ENCODE assay signal across 20 mouse cellular contexts in genomic region chr2:44561789-44562188, GRCm38 (mm10).
A peak's percentile ranks its signal among the peaks of the same experiment; 100 is the strongest.
DNase-seq lines count a peak whose midpoint lies in the region; TF ChIP-seq lines count a peak whose summit lies in the region.
"Had no signal": no experiment of that assay in that cellular context is flagged by ENCODE, and none has a peak within 500 bp of the region (broad histone marks: within the 10 kb centered on the region; RNA-seq: fewer than 3 reads in every experiment).

No protein-coding gene starts in this region.

- no peak for TF ChIP-seq POLR2A in heart, adult 2 months (IDR thresholded peaks at IDR 0.05; ENCODE audit: insufficient read depth, low read depth, low read length)

- no peak overlapping the region for H3K9ac ChIP-seq in heart, adult 2 months (ENCODE audit: low read depth, low read length)

- TF ChIP-seq EP300 in heart, adult 2 months (IDR thresholded peaks at IDR 0.05; ENCODE audit: insufficient read depth, low read depth, low read length), result no peak

- H3K79me2 ChIP-seq in heart, adult 2 months (replicated peaks; ENCODE audit: control insufficient read depth, insufficient read depth, low read length), result no peaks in the 10 kb centered on the region

- intact Hi-C loops in heart, adult 2 months (cut with DNase I), result loop anchor here (10.0 kb wide), 1 partner anchor 553 kb away; the partner anchor contains the start of gene Zeb2
- intact Hi-C loops in left cerebral cortex, adult 2 months (cut with DNase I), result loop anchor here (10.0 kb wide), 1 partner anchor 777 kb away; no protein-coding TSS in a partner anchor
- intact Hi-C loops in left cerebral cortex, postnatal 36 days (cut with DNase I), result no loop called here

- no peaks in the 10 kb centered on the region for H3K4me1 ChIP-seq in heart, adult 2 months (ENCODE audit: control insufficient read depth, insufficient read depth, low read length)

- no peak overlapping the region for H3K27ac ChIP-seq in heart, adult 2 months
- H3K27ac ChIP-seq in layer of hippocampus, adult 2 months, result 0 out of 2 replicates have a peak overlapping the region, but pooled peaks have one; percentile 14
- 0 out of 2 replicates have a peak overlapping the region, but pooled peaks have one; percentile 13 for H3K27ac ChIP-seq in left cerebral cortex, adult 2 months

- peak; percentile 65 for DNase-seq in heart, adult 11 months
- no peak for DNase-seq in heart, adult 2 months
- no peak for DNase-seq in layer of hippocampus, adult 2 months (ENCODE audit: low spot score in 2 of 2)
- no peak for DNase-seq in layer of hippocampus, postnatal 14 days (ENCODE audit: low spot score in 2 of 2)
- no peak for DNase-seq in left cerebral cortex, adult 2 months (ENCODE audit: extremely low spot score in 1 of 2, low spot score in 2 of 2)
- no peak for DNase-seq in left cerebral cortex, postnatal 36 days (ENCODE audit: low spot score in 2 of 2)
- DNase-seq in right cerebral cortex, postnatal 10 days (ENCODE audit: low spot score in 2 of 2), result peak; percentile 40 to 63
- no peak for DNase-seq in right cerebral cortex, adult 18-20 months
- DNase-seq: adrenal gland, adult 2 months; adrenal gland, adult 8-10 months; adrenal gland, postnatal 10 days; adrenal gland, postnatal 14 days; adrenal gland, postnatal 25 days; adrenal gland, postnatal 36 days; B cell, adult 2 months; cerebellum, adult 11 months; cerebellum, adult 11-12 months had no signal

- no peaks in the 10 kb centered on the region for H3K36me3 ChIP-seq in heart, adult 2 months (ENCODE audit: control insufficient read depth, insufficient read depth, low read length)
- H3K36me3 ChIP-seq: G1E had no signal

- no peak for TF ChIP-seq CTCF in heart, adult 2 months (IDR thresholded peaks at IDR 0.05)
- no peak for TF ChIP-seq CTCF in layer of hippocampus, adult 2 months (conservative IDR thresholded peaks at IDR 0.05)
- no peak for TF ChIP-seq CTCF in left cerebral cortex, adult 2 months (IDR thresholded peaks at IDR 0.05)

- no peak overlapping the region for H3K4me3 ChIP-seq in heart, adult 2 months
- H3K4me3 ChIP-seq in layer of hippocampus, adult 2 months, result no peak overlapping the region
- no peak overlapping the region for H3K4me3 ChIP-seq in left cerebral cortex, adult 2 months

- H3K27me3 ChIP-seq in heart, adult 2 months (ENCODE audit: control insufficient read depth, insufficient read depth, low read length), result no peaks in the 10 kb centered on the region
- H3K27me3 ChIP-seq: CH12.LX, Patski had no signal

- 87% methylated on average over 4 of the region's 4 CpGs for WGBS in heart, adult 2 months

Comparison
In these comparisons a context has a peak if more than half of its experiments do, and no peak if none do; other contexts are left out.
1. DNase-seq: peak in heart, adult 11 months (single experiment) and right cerebral cortex, postnatal 10 days (2 of 2); none in heart, adult 2 months (0 of 2), layer of hippocampus, adult 2 months (0 of 2), layer of hippocampus, postnatal 14 days (0 of 2), left cerebral cortex, adult 2 months (0 of 2), left cerebral cortex, postnatal 36 days (0 of 2) and right cerebral cortex, adult 18-20 months (single experiment).